Mouse (Mus musculus) ES-Bruce4 (cell line): ENCODE results near the gene Mitf.

Source experiments
- CTCF ChIP-seq: IDR thresholded peaks from one replicate; pipeline ENCODE4 v1.8.1; 2011; ENCODE audit warnings: low read depth, low read length
- EP300 ChIP-seq: IDR thresholded peaks from 2 replicates; pipeline ENCODE4 v1.6.1; 2011; ENCODE audit warnings: low read depth, low read length; ENCODE audit not compliant: insufficient read depth

GRCm38 (mm10) chr6:97885606-97886005, 78.8 kb downstream of the Mitf start:
- TF ChIP-seq CTCF (no peak), EP300 (no peak)
